In genomic region chr9:120963720-120964119, GRCm38 (mm10) we compare ENCODE assay signal across 28 mouse cellular contexts. TPM values are rescaled to one million over a fixed set of nuclear protein-coding genes. Genes with fewer than 3 reads are reported as not detected.
DNase-seq lines count a peak whose midpoint lies in the region; ATAC-seq and TF ChIP-seq lines count a peak whose summit lies in the region.
"Had no signal": no experiment of that assay in that cellular context is flagged by ENCODE, and none has a peak within 500 bp of the region (broad histone marks: within the 10 kb centered on the region; RNA-seq: fewer than 3 reads in every experiment).

No protein-coding gene starts in this region.

- DNase-seq in forebrain, embryonic 10.5 days (ENCODE audit: extremely low spot score, low spot score) = no peak
- DNase-seq in heart, adult 9 months (ENCODE audit: low spot score in 2 of 2) = no peak
- no peak for DNase-seq in kidney, adult 9 months
- no peak for DNase-seq in stomach, postnatal 0 days (ENCODE audit: low spot score)
- DNase-seq: adrenal gland, postnatal 25 days; cerebellum, adult 11-12 months; cerebellum, adult 9-11 months; embryo, embryonic 11 days; gastrocnemius, postnatal 36 days; heart, adult 18-20 months; liver, postnatal 0 days; midbrain, embryonic 14.5 days; right cerebral cortex, postnatal 25 days; thymus, adult 18-20 months; thymus, postnatal 36 days had no signal

- TF ChIP-seq EP300 in stomach, postnatal 0 days (optimal IDR thresholded peaks at IDR 0.05) = no peak

- H3K9ac ChIP-seq in forebrain, embryonic 13.5 days = no peak overlapping the region
- no peak overlapping the region for H3K9ac ChIP-seq in heart, embryonic 15.5 days
- no peak overlapping the region for H3K9ac ChIP-seq in kidney, embryonic 16.5 days (replicated peaks; ENCODE audit: low read length)
- H3K9ac ChIP-seq in stomach, embryonic 14.5 days (replicated peaks; ENCODE audit: low read depth, low read length) = no peak overlapping the region
- H3K9ac ChIP-seq in stomach, postnatal 0 days (ENCODE audit: low read length) = no peak overlapping the region
- H3K9ac ChIP-seq: embryonic facial prominence, embryonic 13.5 days; limb, embryonic 13.5 days; liver, embryonic 12.5 days; liver, postnatal 0 days had no signal

- H3K4me1 ChIP-seq in forebrain, embryonic 13.5 days = peaks cover 17% of the 10 kb centered on the region
- H3K4me1 ChIP-seq in forebrain, embryonic 10.5 days = peaks cover 4% of the 10 kb centered on the region; the same call in 1 of the 2 replicates
- peaks cover 56% of the 10 kb centered on the region for H3K4me1 ChIP-seq in heart, embryonic 15.5 days (replicated peaks)
- peaks cover 28% of the 10 kb centered on the region for H3K4me1 ChIP-seq in kidney, embryonic 16.5 days (ENCODE audit: insufficient read depth, low read length)
- H3K4me1 ChIP-seq in stomach, embryonic 14.5 days (ENCODE audit: control insufficient read depth, insufficient read depth, low read length) = no peaks in the 10 kb centered on the region
- H3K4me1 ChIP-seq in stomach, postnatal 0 days (replicated peaks; ENCODE audit: control insufficient read depth, insufficient read depth) = peaks cover 4% of the 10 kb centered on the region; the same call in 1 of the 2 replicates

- 90% methylated on average over 3 of the region's 3 CpGs for WGBS in forebrain, embryonic 13.5 days
- WGBS in forebrain, embryonic 10.5 days = 94% methylated on average over 3 of the region's 3 CpGs
- 85% methylated on average over 3 of the region's 3 CpGs for WGBS in heart, embryonic 15.5 days
- WGBS in kidney, embryonic 16.5 days = 58% methylated on average over 3 of the region's 3 CpGs
- 88% methylated on average over 3 of the region's 3 CpGs for WGBS in stomach, embryonic 14.5 days
- WGBS in stomach, postnatal 0 days = 86% methylated on average over 3 of the region's 3 CpGs

- TF ChIP-seq CTCF in stomach, postnatal 0 days (IDR thresholded peaks at IDR 0.05; ENCODE audit: low read depth) = no peak

- ATAC-seq in forebrain, embryonic 13.5 days = no peak
- no peak for ATAC-seq in heart, embryonic 15.5 days (replicated peaks; ENCODE audit: insufficient number of reproducible peaks, insufficient read depth, low FRiP score, low read depth)
- peak; percentile 32; the same call in 1 of the 2 replicates for ATAC-seq in kidney, embryonic 16.5 days (ENCODE audit: low FRiP score, low TSS enrichment)
- no peak for ATAC-seq in stomach, embryonic 14.5 days (ENCODE audit: insufficient number of reproducible peaks, insufficient read depth, low FRiP score, low read depth)
- no peak for ATAC-seq in stomach, postnatal 0 days (ENCODE audit: low FRiP score, low TSS enrichment)
- ATAC-seq: forebrain, embryonic 14.5 days; hindbrain, postnatal 0 days; intestine, embryonic 16.5 days; liver, embryonic 12.5 days; liver, postnatal 0 days had no signal

- 0 out of 2 replicates have a peak overlapping the region, but pooled peaks have one; percentile 61 for H3K27ac ChIP-seq in forebrain, embryonic 13.5 days
- H3K27ac ChIP-seq in forebrain, embryonic 10.5 days = no peak overlapping the region
- H3K27ac ChIP-seq in heart, embryonic 15.5 days = peak overlapping the region; percentile 19; the same call in 1 of the 2 replicates
- H3K27ac ChIP-seq in kidney, embryonic 16.5 days (ENCODE audit: low read length) = peak overlapping the region; percentile 22; the same call in 1 of the 2 replicates
- H3K27ac ChIP-seq in stomach, embryonic 14.5 days (ENCODE audit: low read length) = 0 out of 2 replicates have a peak overlapping the region, but pooled peaks have one; percentile 2
- no peak overlapping the region for H3K27ac ChIP-seq in stomach, postnatal 0 days (replicated peaks)
- H3K27ac ChIP-seq: hindbrain, embryonic 10.5 days; left cerebral cortex, adult 2 months; limb, embryonic 13.5 days had no signal

- H3K36me3 ChIP-seq in forebrain, embryonic 13.5 days (ENCODE audit: poor library complexity, severe bottlenecking) = peaks cover 98% of the 10 kb centered on the region
- peaks cover 99% of the 10 kb centered on the region for H3K36me3 ChIP-seq in forebrain, embryonic 10.5 days (replicated peaks)
- peaks cover 83% of the 10 kb centered on the region for H3K36me3 ChIP-seq in heart, embryonic 15.5 days
- H3K36me3 ChIP-seq in kidney, embryonic 16.5 days (ENCODE audit: insufficient read depth, low read length) = peaks cover 91% of the 10 kb centered on the region
- peaks cover 77% of the 10 kb centered on the region for H3K36me3 ChIP-seq in stomach, embryonic 14.5 days (ENCODE audit: control insufficient read depth, insufficient read depth, low read length)
- H3K36me3 ChIP-seq in stomach, postnatal 0 days (ENCODE audit: control insufficient read depth, insufficient read depth, low read length) = peaks cover 34% of the 10 kb centered on the region

- H3K4me2 ChIP-seq in forebrain, embryonic 13.5 days = no peak overlapping the region
- H3K4me2 ChIP-seq in heart, embryonic 15.5 days = no peak overlapping the region
- no peak overlapping the region for H3K4me2 ChIP-seq in kidney, embryonic 16.5 days (replicated peaks; ENCODE audit: low read depth, low read length)
- no peak overlapping the region for H3K4me2 ChIP-seq in stomach, embryonic 14.5 days (replicated peaks; ENCODE audit: low read depth, low read length)
- H3K4me2 ChIP-seq in stomach, postnatal 0 days (replicated peaks; ENCODE audit: low read depth) = no peak overlapping the region
- H3K4me2 ChIP-seq: embryonic facial prominence, embryonic 13.5 days; limb, embryonic 13.5 days; liver, embryonic 12.5 days had no signal

- no peaks in the 10 kb centered on the region for H3K9me3 ChIP-seq in forebrain, embryonic 13.5 days (replicated peaks)
- H3K9me3 ChIP-seq in forebrain, embryonic 10.5 days = no peaks in the 10 kb centered on the region
- no peaks in the 10 kb centered on the region for H3K9me3 ChIP-seq in heart, embryonic 15.5 days (replicated peaks)
- H3K9me3 ChIP-seq in kidney, embryonic 16.5 days (ENCODE audit: low read length) = no peaks in the 10 kb centered on the region
- H3K9me3 ChIP-seq in stomach, embryonic 14.5 days (ENCODE audit: control insufficient read depth, low read depth, low read length) = no peaks in the 10 kb centered on the region
- no peaks in the 10 kb centered on the region for H3K9me3 ChIP-seq in stomach, postnatal 0 days (ENCODE audit: control insufficient read depth, low read length)
- H3K9me3 ChIP-seq: embryonic facial prominence, embryonic 13.5 days; hindbrain, embryonic 10.5 days; limb, embryonic 13.5 days; liver, embryonic 12.5 days had no signal

- no peaks in the 10 kb centered on the region for H3K27me3 ChIP-seq in forebrain, embryonic 13.5 days
- no peaks in the 10 kb centered on the region for H3K27me3 ChIP-seq in forebrain, embryonic 10.5 days (ENCODE audit: poor library complexity, severe bottlenecking)
- H3K27me3 ChIP-seq in heart, embryonic 15.5 days = no peaks in the 10 kb centered on the region
- H3K27me3 ChIP-seq in kidney, embryonic 16.5 days (ENCODE audit: insufficient read depth, low read length) = no peaks in the 10 kb centered on the region
- H3K27me3 ChIP-seq in stomach, embryonic 14.5 days (ENCODE audit: control insufficient read depth, insufficient read depth, low read length) = no peaks in the 10 kb centered on the region
- H3K27me3 ChIP-seq in stomach, postnatal 0 days (ENCODE audit: control insufficient read depth, insufficient read depth, low read length) = no peaks in the 10 kb centered on the region
- H3K27me3 ChIP-seq: embryonic facial prominence, embryonic 13.5 days; limb, embryonic 13.5 days; liver, embryonic 12.5 days had no signal

- H3K4me3 ChIP-seq in forebrain, embryonic 13.5 days = no peak overlapping the region
- H3K4me3 ChIP-seq in forebrain, embryonic 10.5 days = no peak overlapping the region
- H3K4me3 ChIP-seq in heart, embryonic 15.5 days = no peak overlapping the region
- no peak overlapping the region for H3K4me3 ChIP-seq in kidney, embryonic 16.5 days (ENCODE audit: low read length)
- no peak overlapping the region for H3K4me3 ChIP-seq in stomach, embryonic 14.5 days (ENCODE audit: low read depth, low read length)
- no peak overlapping the region for H3K4me3 ChIP-seq in stomach, postnatal 0 days (ENCODE audit: low read depth, low read length)
- H3K4me3 ChIP-seq: embryonic facial prominence, embryonic 13.5 days; hindbrain, embryonic 10.5 days; layer of hippocampus, adult 2 months; left cerebral cortex, adult 2 months; limb, embryonic 13.5 days; liver, embryonic 12.5 days had no signal

RNA-seq across cellular contexts. Expression of gene Ctnnb1, which starts 34.7 kb away (rescaled TPM):
- polyA plus RNA-seq in forebrain, embryonic 13.5 days (2015; fragmentation: Nextera tagmentation; extraction: Ambion mirVana) = 645 and 673 TPM in 2 replicates
- 647 and 664 TPM in 2 replicates for polyA plus RNA-seq in forebrain, embryonic 10.5 days (2016; fragmentation: Nextera tagmentation; extraction: Ambion mirVana)
- polyA plus RNA-seq in heart, embryonic 15.5 days (2015; fragmentation: Nextera tagmentation; extraction: Ambion mirVana) = 284 and 370 TPM in 2 replicates
- 639 and 663 TPM in 2 replicates for polyA plus RNA-seq in kidney, embryonic 16.5 days (2015; fragmentation: Nextera tagmentation; extraction: Ambion mirVana)
- polyA plus RNA-seq in stomach, embryonic 14.5 days (2014; fragmentation: Nextera tagmentation; extraction: Ambion mirVana) = 758 and 780 TPM in 2 replicates
- polyA plus RNA-seq in stomach, postnatal 0 days (2015; fragmentation: Nextera tagmentation; extraction: Ambion mirVana) = 220 and 244 TPM in 2 replicates

Comparison
In these comparisons a context has a peak if more than half of its experiments do, and no peak if none do; other contexts are left out.
1. H3K27ac ChIP-seq: peak in forebrain, embryonic 13.5 days (single experiment), heart, embryonic 15.5 days (single experiment), kidney, embryonic 16.5 days (single experiment) and stomach, embryonic 14.5 days (single experiment); none in forebrain, embryonic 10.5 days (single experiment) and stomach, postnatal 0 days (single experiment).